Mouse (Mus musculus) testis, adult 2 months (tissue): ENCODE results near the gene Wnt3a.

Experiments
- CTCF ChIP-seq: fragments of 200-500 bp; IDR thresholded peaks from 2 replicates; pipeline ENCODE4 v1.5.1; 2012; ENCODE audit warnings: low read depth, mild to moderate bottlenecking, inconsistent platforms, low read length, moderate library complexity; ENCODE audit not compliant: control insufficient read depth, insufficient read depth, insufficient replicate concordance
- POLR2A ChIP-seq: fragments of 200-500 bp; IDR thresholded peaks from 2 replicates; pipeline ENCODE4 v1.6.1; 2012; ENCODE audit warnings: low read depth, mild to moderate bottlenecking, inconsistent platforms, low read length, moderate library complexity; ENCODE audit not compliant: control insufficient read depth

GRCm38 (mm10) chr11:59316517-59316916, 26.0 kb upstream of the Wnt3a start:
- TF ChIP-seq POLR2A (no peak), CTCF (no peak)
